In the genomic region with DNA sequence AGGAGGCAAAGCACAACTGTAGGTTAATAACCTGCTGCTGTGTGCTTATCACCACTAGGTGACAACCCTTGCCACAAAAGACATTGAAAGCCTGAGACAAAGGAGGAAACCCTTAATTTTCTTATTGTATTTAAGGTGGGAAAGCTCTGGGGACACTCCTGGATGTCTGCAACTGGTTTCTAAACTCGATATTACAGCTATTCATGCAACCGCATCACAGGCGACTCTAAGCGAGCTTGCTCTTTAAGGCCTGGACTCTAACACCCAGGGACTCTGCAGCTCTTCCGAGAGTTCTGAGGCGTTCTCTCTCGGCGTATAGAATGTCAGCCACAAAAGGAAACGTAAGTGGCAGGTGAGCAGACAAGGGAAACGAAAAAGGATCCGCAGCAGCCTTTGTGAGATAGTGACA, we compare ENCODE assay signal across 17 mouse cellular contexts.
DNase-seq lines count a peak whose midpoint lies in the region; ATAC-seq and TF ChIP-seq lines count a peak whose summit lies in the region.
"Had no signal": no experiment of that assay in that cellular context is flagged by ENCODE, and none has a peak within 500 bp of the region (broad histone marks: within the 10 kb centered on the region; RNA-seq: fewer than 3 reads in every experiment).

No protein-coding gene starts in this region.

- no peak for TF ChIP-seq EP300 in heart, adult 2 months (IDR thresholded peaks at IDR 0.05; ENCODE audit: insufficient read depth, low read depth, low read length)

- no peak for TF ChIP-seq POLR2A in heart, adult 2 months (IDR thresholded peaks at IDR 0.05; ENCODE audit: insufficient read depth, low read depth, low read length)
- TF ChIP-seq POLR2A in kidney, adult 2 months (IDR thresholded peaks at IDR 0.05; ENCODE audit: low read depth, low read length) = no peak

- H3K4me3 ChIP-seq in heart, adult 2 months = no peak overlapping the region
- H3K4me3 ChIP-seq in kidney, postnatal 0 days (replicated peaks; ENCODE audit: low read depth, low read length) = no peak overlapping the region
- H3K4me3 ChIP-seq in kidney, adult 2 months (ENCODE audit: insufficient read depth, low read depth, low read length) = no peak overlapping the region
- no peak overlapping the region for H3K4me3 ChIP-seq in forebrain, postnatal 0 days (ENCODE audit: low read depth, low read length)
- H3K4me3 ChIP-seq in midbrain, embryonic 15.5 days = no peak overlapping the region
- H3K4me3 ChIP-seq: intestine, embryonic 15.5 days; myocyte had no signal

- no peaks in the 10 kb centered on the region for H3K79me2 ChIP-seq in heart, adult 2 months (replicated peaks; ENCODE audit: control insufficient read depth, insufficient read depth, low read length)

- 66% methylated on average over 11 of the region's 11 CpGs for WGBS in heart, adult 2 months
- WGBS in kidney, postnatal 0 days = 71% methylated on average over 11 of the region's 11 CpGs
- 77% methylated on average over 11 of the region's 11 CpGs for WGBS in kidney, adult 2 months
- WGBS in forebrain, postnatal 0 days = 55% methylated on average over 11 of the region's 11 CpGs
- 56% methylated on average over 11 of the region's 11 CpGs for WGBS in midbrain, embryonic 15.5 days

- H3K36me3 ChIP-seq in heart, adult 2 months (ENCODE audit: control insufficient read depth, insufficient read depth, low read length) = no peaks in the 10 kb centered on the region
- H3K36me3 ChIP-seq in kidney, postnatal 0 days (ENCODE audit: insufficient read depth, low read length) = peaks cover 15% of the 10 kb centered on the region; the same call in 1 of the 2 replicates
- no peaks in the 10 kb centered on the region for H3K36me3 ChIP-seq in kidney, adult 2 months (ENCODE audit: control insufficient read depth, insufficient read depth, low read length)
- H3K36me3 ChIP-seq in forebrain, postnatal 0 days (ENCODE audit: insufficient read depth) = peaks cover 26% of the 10 kb centered on the region
- H3K36me3 ChIP-seq in midbrain, embryonic 15.5 days (replicated peaks) = peaks cover 16% of the 10 kb centered on the region; the same call in 1 of the 2 replicates

- no peaks in the 10 kb centered on the region for H3K4me1 ChIP-seq in heart, adult 2 months (ENCODE audit: control insufficient read depth, insufficient read depth, low read length)
- no peaks in the 10 kb centered on the region for H3K4me1 ChIP-seq in kidney, postnatal 0 days (replicated peaks; ENCODE audit: insufficient read depth, low read length)
- no peaks in the 10 kb centered on the region for H3K4me1 ChIP-seq in kidney, adult 2 months (ENCODE audit: control insufficient read depth, insufficient read depth, low read length)
- H3K4me1 ChIP-seq in forebrain, postnatal 0 days (ENCODE audit: insufficient read depth) = no peaks in the 10 kb centered on the region
- peaks cover 5% of the 10 kb centered on the region; the same call in 1 of the 2 replicates for H3K4me1 ChIP-seq in midbrain, embryonic 15.5 days
- H3K4me1 ChIP-seq: intestine, embryonic 15.5 days had no signal

- no peaks in the 10 kb centered on the region for H3K27me3 ChIP-seq in heart, adult 2 months (ENCODE audit: control insufficient read depth, insufficient read depth, low read length)
- H3K27me3 ChIP-seq in kidney, postnatal 0 days (ENCODE audit: insufficient read depth, low read length) = no peaks in the 10 kb centered on the region
- no peaks in the 10 kb centered on the region for H3K27me3 ChIP-seq in kidney, adult 2 months (replicated peaks; ENCODE audit: control insufficient read depth, insufficient read depth, low read length)
- no peaks in the 10 kb centered on the region for H3K27me3 ChIP-seq in forebrain, postnatal 0 days (ENCODE audit: insufficient read depth, low read length)
- H3K27me3 ChIP-seq in midbrain, embryonic 15.5 days (replicated peaks) = no peaks in the 10 kb centered on the region
- H3K27me3 ChIP-seq: intestine, embryonic 15.5 days had no signal

- TF ChIP-seq CTCF in heart, adult 2 months (IDR thresholded peaks at IDR 0.05) = peak; percentile 34
- TF ChIP-seq CTCF in kidney, postnatal 0 days (IDR thresholded peaks at IDR 0.05; ENCODE audit: low read depth) = peak; percentile 54
- TF ChIP-seq CTCF in kidney, adult 2 months (conservative IDR thresholded peaks at IDR 0.05; ENCODE audit: insufficient read depth, insufficient read length, low read depth, low read length) = no peak
- peak; percentile 60 for TF ChIP-seq CTCF in forebrain, postnatal 0 days (IDR thresholded peaks at IDR 0.05; ENCODE audit: low read depth)

- no peak overlapping the region for H3K4me2 ChIP-seq in kidney, postnatal 0 days (ENCODE audit: low read length)
- H3K4me2 ChIP-seq in forebrain, postnatal 0 days (ENCODE audit: low read depth) = no peak overlapping the region
- H3K4me2 ChIP-seq in midbrain, embryonic 15.5 days = no peak overlapping the region
- H3K4me2 ChIP-seq: intestine, embryonic 15.5 days had no signal

- no peak overlapping the region for H3K9ac ChIP-seq in heart, adult 2 months (ENCODE audit: low read depth, low read length)
- H3K9ac ChIP-seq in kidney, postnatal 0 days (ENCODE audit: low read depth, low read length) = no peak overlapping the region
- no peak overlapping the region for H3K9ac ChIP-seq in forebrain, postnatal 0 days
- H3K9ac ChIP-seq in midbrain, embryonic 15.5 days = no peak overlapping the region
- H3K9ac ChIP-seq: intestine, embryonic 15.5 days; liver, embryonic 14.5 days had no signal

- no peak for ATAC-seq in kidney, postnatal 0 days (replicated peaks; ENCODE audit: low FRiP score, low read depth)
- peak; percentile 86; the same call in 1 of the 2 replicates for ATAC-seq in forebrain, postnatal 0 days
- peak; percentile 62; the same call in 1 of the 2 replicates for ATAC-seq in midbrain, embryonic 15.5 days (replicated peaks)
- ATAC-seq: intestine, embryonic 15.5 days had no signal

- H3K9me3 ChIP-seq in kidney, postnatal 0 days (replicated peaks; ENCODE audit: low read length) = no peaks in the 10 kb centered on the region
- H3K9me3 ChIP-seq in forebrain, postnatal 0 days (ENCODE audit: low read length) = no peaks in the 10 kb centered on the region
- no peaks in the 10 kb centered on the region for H3K9me3 ChIP-seq in midbrain, embryonic 15.5 days
- H3K9me3 ChIP-seq: intestine, embryonic 15.5 days had no signal

- no peak for DNase-seq in heart, adult 2 months
- no peak for DNase-seq in heart, postnatal 25 days (ENCODE audit: low spot score)
- DNase-seq in kidney, postnatal 0 days (ENCODE audit: low spot score) = no peak
- no peak for DNase-seq in kidney, adult 2 months
- peak; percentile 45 for DNase-seq in forebrain, postnatal 0 days
- no peak for DNase-seq in ovary, postnatal 36 days (ENCODE audit: low spot score)
- no peak for DNase-seq in Muller cell, postnatal 12 days (ENCODE audit: inconsistent ontology term)
- DNase-seq: cerebellum, adult 8-10 months; embryo, embryonic 11 days; gastrocnemius, postnatal 14 days; lung, postnatal 4 days; right cerebral cortex, postnatal 25 days; thymus, postnatal 36 days had no signal

- H3K27ac ChIP-seq in heart, adult 2 months = no peak overlapping the region
- no peak overlapping the region for H3K27ac ChIP-seq in kidney, postnatal 0 days
- no peak overlapping the region for H3K27ac ChIP-seq in kidney, adult 2 months (ENCODE audit: insufficient read depth, low read depth, low read length)
- peak overlapping the region; percentile 69 for H3K27ac ChIP-seq in forebrain, postnatal 0 days (ENCODE audit: low read depth, low read length)
- H3K27ac ChIP-seq in midbrain, embryonic 15.5 days = peak overlapping the region; percentile 64
- H3K27ac ChIP-seq: intestine, embryonic 15.5 days; liver, embryonic 14.5 days had no signal

- intact Hi-C loops in heart, adult 2 months (cut with DNase I) = no loop called here
- intact Hi-C loops in heart, postnatal 25 days (cut with DNase I) = no loop called here

Comparison
In these comparisons a context has a peak if more than half of its experiments do, and no peak if none do; other contexts are left out.
1. H3K27ac ChIP-seq: peak in forebrain, postnatal 0 days (single experiment) and midbrain, embryonic 15.5 days (single experiment); none in heart, adult 2 months (single experiment), kidney, postnatal 0 days (single experiment) and kidney, adult 2 months (single experiment).